Mouse (Mus musculus) macrophage (primary cell): ENCODE results near the gene Sel1l. TPM values are rescaled to one million over a fixed set of nuclear protein-coding genes. Genes with fewer than 3 reads are reported as not detected.
"Not testable (repeated sequence)": the region's sequence is repeated elsewhere in the genome, so short reads cannot be mapped to it uniquely, and the experiment has no call there.

Experiments
- H3K27ac ChIP-seq: fragments of 350-480 bp; formaldehyde crosslinking; 2 replicates; pipeline ENCODE4 v1.9.0; 2021
- H3K36me3 ChIP-seq: fragments of 350-480 bp; formaldehyde crosslinking; 2 replicates; pipeline ENCODE4 v1.9.0; 2021; ENCODE audit errors: inconsistent target
- H3K4me3 ChIP-seq: fragments of 350-480 bp; formaldehyde crosslinking; 2 replicates; pipeline ENCODE4 v1.9.0; 2021; ENCODE audit errors: inconsistent target
- H3K79me2 ChIP-seq: fragments of 350-480 bp; formaldehyde crosslinking; 2 replicates; pipeline ENCODE4 v1.9.0; 2021; ENCODE audit errors: inconsistent target
- WGBS: methylation state at CpG from one replicate; pipeline ENCODE4 v1.1.7; 2026; ENCODE audit warnings: inconsistent platforms; ENCODE audit not compliant: missing documents; 5-methylcytosine and 5-hydroxymethylcytosine counted together
- polyA plus RNA-seq: library from polyadenylated mRNA; stranded (reverse); fragments of 250-400 nt; gene quantifications from 3 replicates; pipeline ENCODE4 v1.2.4, GENCODE M21; 2018; ENCODE audit warnings: inconsistent platforms

The Sel1l gene
- polyA plus RNA-seq, 1 experiment from 2014 or later = 76.5 TPM

DNA sequence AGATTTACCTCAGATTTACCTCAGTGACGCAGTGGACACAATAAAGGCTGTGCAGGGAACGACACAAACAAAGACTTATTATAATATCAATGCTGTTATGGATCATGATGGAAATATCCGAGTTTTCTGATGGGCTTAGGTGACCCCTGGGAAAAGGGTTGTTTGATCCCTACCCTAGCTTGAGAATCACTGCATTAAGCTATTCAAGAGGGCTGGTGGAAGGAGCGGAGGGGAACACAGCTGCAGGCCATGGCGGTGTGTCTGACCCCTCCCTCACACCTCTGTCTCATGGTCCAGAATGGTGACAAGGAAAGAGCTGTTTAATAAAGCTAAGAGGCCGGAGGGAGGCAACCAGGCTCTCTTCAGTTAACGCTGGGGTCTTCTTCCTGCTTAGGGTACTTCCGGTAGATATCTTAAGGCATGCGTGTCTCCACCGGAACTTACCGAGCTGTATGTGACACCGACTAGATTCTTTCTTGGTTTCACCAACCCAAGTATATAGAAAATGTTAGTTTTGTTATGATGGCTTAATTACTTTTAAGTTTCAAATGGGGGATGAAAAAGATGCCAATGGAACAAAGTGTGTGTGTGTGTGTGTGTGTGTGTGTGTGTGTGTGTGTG lies 46.3 kb downstream of the Sel1l start:
- Histone ChIP-seq H3K27ac (no peak overlapping the region), H3K4me3 (no peak overlapping the region)
- WGBS = 97% methylated on average over 11 of the region's 12 CpGs

DNA sequence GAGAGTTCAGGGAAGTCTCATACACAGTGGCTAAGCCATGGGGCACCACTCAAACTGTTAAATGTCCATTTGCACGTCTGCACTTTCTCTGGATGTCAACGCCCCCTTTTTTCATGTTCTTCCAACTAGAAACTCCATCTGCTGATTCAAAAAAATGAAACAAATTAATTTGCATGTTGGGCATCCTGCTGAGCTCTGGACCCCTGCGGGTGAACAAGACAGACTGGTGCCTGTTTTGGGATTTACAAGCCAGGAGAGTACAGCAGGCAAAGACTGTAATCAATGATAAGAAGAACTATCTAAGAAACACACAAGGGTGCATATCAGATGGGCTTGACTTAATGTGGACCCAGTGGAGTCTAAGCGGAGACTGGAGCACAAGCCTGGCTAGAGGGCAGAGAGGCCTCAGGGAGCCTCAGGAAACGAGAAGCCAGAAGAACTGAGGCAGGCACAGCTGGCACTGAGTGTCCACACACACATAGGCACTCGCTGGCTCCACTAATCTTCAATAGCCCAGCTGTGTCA lies 48.0 kb downstream of the Sel1l start:
- Histone ChIP-seq H3K79me2 (no peaks in the 10 kb centered on the region), H3K27ac (no peak overlapping the region), H3K4me3 (no peak overlapping the region), H3K36me3 (no peaks in the 10 kb centered on the region)
- WGBS = 91% methylated on average over 6 of the region's 6 CpGs

More for the DNA sequence above, 46.3 kb downstream of the Sel1l start:
- Histone ChIP-seq H3K79me2 (no peaks in the 10 kb centered on the region), H3K36me3 (peaks cover 4% of the 10 kb centered on the region; the same call in 1 of the 2 replicates)

DNA sequence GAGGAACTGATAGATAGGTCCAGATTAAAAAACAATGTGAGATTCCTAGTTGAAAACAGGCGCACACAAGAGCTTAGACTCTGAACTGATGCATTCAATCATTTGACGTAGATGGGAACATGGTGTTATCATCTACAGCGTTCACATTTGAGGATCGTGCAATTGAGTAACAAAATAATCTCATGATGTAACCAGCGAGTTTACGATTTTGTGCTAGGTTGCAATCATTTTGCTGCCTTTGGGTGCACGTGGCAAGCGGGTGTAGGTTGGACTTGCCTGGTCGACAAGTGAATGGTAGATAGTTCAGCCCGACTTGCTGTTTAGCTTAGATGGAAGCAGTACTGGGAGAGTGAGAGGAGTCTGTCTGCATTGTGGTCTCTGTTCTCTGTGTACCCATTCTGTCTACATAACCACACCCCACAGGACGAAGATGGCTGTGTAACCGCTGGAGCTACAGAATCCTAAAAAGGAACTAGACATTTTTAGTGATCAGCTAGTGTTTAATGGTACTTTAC lies 49.1 kb downstream of the Sel1l start:
- no peaks in the 10 kb centered on the region for H3K79me2 ChIP-seq
- no peak overlapping the region for H3K27ac ChIP-seq
- H3K4me3 ChIP-seq = no peak overlapping the region
- WGBS = 53% methylated on average over 12 of the region's 12 CpGs
- no peaks in the 10 kb centered on the region for H3K36me3 ChIP-seq

DNA sequence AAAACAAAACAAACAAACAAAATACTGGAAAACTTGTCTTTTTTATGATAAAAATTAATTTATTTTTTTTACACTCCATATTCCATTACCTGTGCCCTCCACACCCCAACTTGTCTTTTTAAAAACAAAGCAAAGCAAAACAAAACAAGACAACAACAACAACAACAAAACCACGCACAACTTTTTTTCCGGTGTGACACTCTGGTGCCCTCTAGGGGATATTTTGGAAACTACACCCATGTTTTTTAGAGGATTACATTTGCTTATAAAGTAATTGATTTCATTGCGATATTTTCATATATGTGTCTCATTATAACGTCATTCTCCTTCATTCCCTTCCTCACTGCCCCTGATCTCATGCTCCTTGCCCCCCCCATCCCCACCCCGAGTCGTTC lies 49.6 kb downstream of the Sel1l start:
- Histone ChIP-seq H3K27ac (no peak overlapping the region), H3K36me3 (no peaks in the 10 kb centered on the region), H3K4me3 (no peak overlapping the region), H3K79me2 (no peaks in the 10 kb centered on the region)
- WGBS = 11% methylated on average over 6 of the region's 6 CpGs

DNA sequence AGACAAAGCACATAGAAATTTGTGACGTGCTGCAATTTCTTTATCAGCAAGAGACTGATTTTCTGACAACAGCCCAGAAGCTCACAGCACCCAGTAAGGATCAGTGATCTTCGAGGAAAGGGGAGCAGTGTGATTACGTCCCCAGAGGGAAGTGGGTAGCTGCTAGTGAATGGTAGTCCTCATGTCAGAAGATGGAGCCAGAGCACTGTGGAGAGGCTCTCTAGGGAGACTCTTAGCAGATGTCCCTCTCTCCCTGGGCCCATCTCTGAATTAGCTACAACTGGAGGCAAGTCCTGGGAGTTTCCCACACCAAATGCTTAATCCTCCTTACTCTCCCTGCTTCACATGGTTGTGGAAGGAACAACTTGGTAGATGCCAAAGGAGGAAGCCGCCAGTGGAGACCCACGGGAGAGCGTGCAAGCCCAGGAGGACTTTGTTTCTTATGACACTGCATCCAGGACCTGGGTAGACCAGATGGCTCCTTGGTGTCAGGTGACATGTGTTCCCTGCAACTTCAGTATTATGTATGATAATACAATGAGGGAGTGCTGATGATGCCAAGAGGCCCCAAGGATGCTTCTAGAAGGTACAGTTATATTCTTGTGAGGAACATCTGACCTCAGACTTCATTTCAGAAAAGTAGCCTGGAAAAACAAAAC lies 50.1 kb downstream of the Sel1l start:
- Histone ChIP-seq H3K79me2 (no peaks in the 10 kb centered on the region), H3K4me3 (no peak overlapping the region), H3K36me3 (no peaks in the 10 kb centered on the region), H3K27ac (no peak overlapping the region)
- 74% methylated on average over 6 of the region's 6 CpGs for WGBS

DNA sequence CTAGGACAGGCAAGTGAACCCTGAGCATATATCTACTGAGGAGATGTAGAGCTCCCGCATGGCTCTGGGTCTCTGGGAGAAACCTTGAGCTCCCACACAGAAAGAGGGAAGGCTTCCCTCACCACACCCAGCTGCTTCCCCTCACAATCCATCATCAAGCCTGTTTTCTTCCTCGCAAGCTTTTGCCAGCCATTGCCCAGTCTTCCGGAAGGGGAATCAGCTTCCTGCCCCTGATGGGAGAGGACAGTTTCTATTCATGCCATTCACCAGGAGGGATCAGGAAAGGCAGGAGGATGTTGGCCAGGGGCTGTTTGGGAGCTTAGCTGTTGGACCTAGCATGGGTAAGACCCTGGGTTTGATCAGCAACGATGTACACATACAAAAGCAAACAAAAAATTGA lies 52.2 kb downstream of the Sel1l start:
- no peak overlapping the region for H3K4me3 ChIP-seq
- H3K79me2 ChIP-seq = no peaks in the 10 kb centered on the region
- no peaks in the 10 kb centered on the region for H3K36me3 ChIP-seq
- no peak overlapping the region for H3K27ac ChIP-seq
- 80% methylated on average over 4 of the region's 4 CpGs for WGBS

DNA sequence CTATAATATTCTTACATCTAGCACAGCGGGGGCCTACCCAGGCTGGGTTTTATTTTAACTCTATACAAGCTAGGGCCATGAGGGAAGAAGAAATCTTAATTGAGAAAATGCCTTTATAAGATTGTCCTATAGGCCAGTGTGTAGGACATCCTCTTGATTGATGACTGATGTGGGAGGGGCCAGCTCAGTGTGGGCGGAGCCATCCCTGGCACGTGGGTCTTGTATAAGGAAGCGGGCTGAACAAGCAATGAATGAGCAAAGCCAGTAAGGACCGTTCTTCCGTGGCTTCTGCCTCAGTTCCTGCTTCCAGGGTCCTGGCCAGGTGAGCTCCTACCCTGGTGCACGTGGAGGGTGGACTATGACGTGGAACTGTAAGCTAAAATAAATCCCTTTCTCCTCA lies 55.7 kb downstream of the Sel1l start:
- H3K79me2 ChIP-seq = no peaks in the 10 kb centered on the region
- 81% methylated on average over 8 of the region's 8 CpGs for WGBS
- no peaks in the 10 kb centered on the region for H3K36me3 ChIP-seq
- no peak overlapping the region for H3K27ac ChIP-seq
- no peak overlapping the region for H3K4me3 ChIP-seq

DNA sequence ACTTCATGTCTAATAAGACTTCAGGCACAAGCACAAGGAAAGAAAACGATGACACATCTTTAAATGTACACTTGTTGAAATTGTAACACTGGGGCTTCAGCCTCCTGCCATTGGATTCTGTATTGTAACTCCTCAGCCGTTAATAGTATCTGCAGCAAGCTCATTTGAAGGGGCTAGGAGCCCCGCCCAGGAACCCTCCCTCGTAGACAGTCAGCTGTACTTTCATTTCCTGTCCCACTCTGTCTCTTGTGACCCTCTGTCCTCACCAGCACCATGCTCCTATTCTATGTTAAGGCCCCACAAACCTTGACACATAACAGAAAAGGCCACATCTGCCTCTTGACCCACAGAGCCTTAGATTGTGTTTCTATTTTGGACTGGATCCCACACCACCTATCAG lies 57.1 kb downstream of the Sel1l start:
- H3K27ac ChIP-seq = no peak overlapping the region
- H3K79me2 ChIP-seq = no peaks in the 10 kb centered on the region
- WGBS = 67% methylated on average over 4 of the region's 4 CpGs
- H3K36me3 ChIP-seq = no peaks in the 10 kb centered on the region
- H3K4me3 ChIP-seq = no peak overlapping the region

DNA sequence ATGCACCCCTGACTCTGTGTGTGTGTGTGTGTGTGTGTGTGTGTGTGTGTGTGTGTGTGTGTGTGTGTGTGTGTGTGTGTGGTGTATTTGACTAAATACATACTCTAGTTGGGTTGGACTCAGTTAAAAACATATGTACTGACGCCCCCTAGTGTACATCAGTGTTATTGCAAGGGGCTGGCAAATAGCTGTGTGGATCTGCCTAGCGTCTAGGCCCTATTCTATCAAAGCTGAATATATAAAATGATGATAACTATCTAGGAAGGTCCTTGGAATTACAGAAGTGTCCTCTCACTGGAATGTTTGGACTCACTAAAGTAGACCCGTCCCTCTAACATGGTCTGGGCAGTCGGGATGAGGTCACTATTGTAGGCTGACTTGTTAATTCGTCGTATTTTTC lies 59.2 kb downstream of the Sel1l start:
- WGBS = 75% methylated on average over 5 of the region's 6 CpGs
- Histone ChIP-seq H3K36me3 (no peaks in the 10 kb centered on the region), H3K27ac (no peak overlapping the region), H3K79me2 (no peaks in the 10 kb centered on the region), H3K4me3 (no peak overlapping the region)

DNA sequence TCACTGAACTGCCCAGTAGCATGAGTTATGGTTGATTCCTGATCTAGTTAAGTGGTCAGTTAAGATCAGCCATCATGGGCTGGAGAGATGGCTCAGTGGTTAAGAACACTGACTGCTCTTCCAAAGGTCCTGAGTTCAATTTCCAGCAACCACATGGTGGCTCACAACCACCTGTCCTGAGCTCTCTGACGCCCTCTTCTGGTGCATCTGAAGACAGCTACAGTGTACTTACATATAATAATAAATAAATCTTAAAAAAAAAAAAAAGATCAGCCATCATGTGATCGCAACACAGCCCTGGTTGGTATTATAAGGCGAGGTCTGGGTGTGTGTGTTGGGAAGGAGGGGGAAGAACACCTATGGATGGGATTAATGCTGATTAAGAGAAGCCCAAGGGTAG lies 60.5 kb downstream of the Sel1l start:
- WGBS = 71% methylated on average over 3 of the region's 3 CpGs
- not testable (repeated sequence) for H3K36me3 ChIP-seq, H3K79me2 ChIP-seq, H3K27ac ChIP-seq, H3K4me3 ChIP-seq

DNA sequence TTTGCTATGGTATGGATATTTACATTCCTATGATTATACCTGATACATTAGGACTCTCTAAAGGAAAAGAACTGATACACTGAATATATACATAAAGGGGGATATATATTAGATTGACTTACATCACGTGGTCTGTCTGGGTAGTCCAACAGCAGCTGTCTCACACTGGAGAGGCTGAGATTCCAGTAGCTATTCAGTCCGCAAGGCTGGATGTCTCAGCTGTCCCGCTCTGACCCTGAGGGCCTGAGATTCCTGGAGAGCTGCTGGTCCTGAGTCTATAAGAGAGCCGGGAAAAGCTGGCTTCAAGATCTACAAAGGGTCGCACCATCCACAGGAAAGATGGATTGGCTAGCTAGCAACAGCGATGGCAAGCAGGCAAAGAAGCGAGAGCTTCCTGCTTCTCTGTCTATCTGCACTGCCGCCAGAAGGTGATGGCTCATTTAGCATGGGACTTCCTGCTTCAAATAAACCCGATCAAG lies 61.0 kb downstream of the Sel1l start, which contains the start of gene Ston2:
Ston2 (minus strand) TSS at position 429 of the 479 bp plus-strand sequence.
- no peak within 1 kb of the TSS for H3K27ac ChIP-seq
- no peaks in the 10 kb centered on the region for H3K36me3 ChIP-seq
- no peaks in the 10 kb centered on the region for H3K79me2 ChIP-seq
- no peak within 1 kb of the TSS for H3K4me3 ChIP-seq
- 73% methylated on average over 9 of the region's 9 CpGs for WGBS

DNA sequence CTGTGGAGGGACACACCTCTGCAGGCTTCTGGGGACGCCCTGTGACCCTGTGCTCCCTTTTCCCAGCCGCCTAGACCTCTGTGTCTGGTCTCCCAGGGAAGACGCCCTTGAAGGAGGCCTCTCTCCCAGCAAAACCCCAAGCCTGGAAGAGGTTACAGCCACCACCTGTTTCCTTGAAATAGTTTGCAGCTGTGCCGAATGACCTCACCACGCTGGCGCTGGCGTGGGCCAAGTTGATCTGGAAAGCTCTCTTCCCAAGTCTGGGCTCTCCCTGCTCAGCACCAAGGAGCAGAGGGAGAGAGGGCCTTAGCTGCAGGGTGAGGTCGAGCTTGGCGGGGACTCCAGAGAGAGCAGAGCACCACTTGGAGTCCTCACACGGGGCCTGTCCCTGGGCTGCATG lies 62.6 kb downstream of the Sel1l start:
- Histone ChIP-seq H3K27ac (no peak overlapping the region), H3K36me3 (no peaks in the 10 kb centered on the region), H3K4me3 (no peak overlapping the region), H3K79me2 (no peaks in the 10 kb centered on the region)
- 74% methylated on average over 10 of the region's 10 CpGs for WGBS

DNA sequence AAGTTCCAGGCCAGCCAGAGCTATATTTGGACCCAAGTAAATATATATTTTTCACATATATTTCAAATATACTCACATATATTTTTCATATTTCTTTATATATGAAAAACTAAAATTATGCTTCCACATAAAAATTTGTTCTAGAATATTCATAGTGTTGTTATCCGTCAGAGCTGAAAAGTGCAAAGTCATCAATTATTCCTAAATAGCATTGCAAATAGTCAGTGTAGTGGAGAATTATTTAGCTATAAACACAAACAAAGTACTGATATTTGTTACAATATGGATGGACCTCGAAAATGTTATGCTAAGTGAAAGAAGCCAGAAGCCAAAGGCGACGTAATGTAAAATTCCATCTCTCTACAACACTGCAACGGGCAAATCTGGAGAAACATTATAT lies 67.5 kb downstream of the Sel1l start:
- 93% methylated on average over 5 of the region's 5 CpGs for WGBS
- H3K36me3 ChIP-seq = no peaks in the 10 kb centered on the region
- H3K4me3 ChIP-seq = no peak overlapping the region
- no peak overlapping the region for H3K27ac ChIP-seq
- no peaks in the 10 kb centered on the region for H3K79me2 ChIP-seq

DNA sequence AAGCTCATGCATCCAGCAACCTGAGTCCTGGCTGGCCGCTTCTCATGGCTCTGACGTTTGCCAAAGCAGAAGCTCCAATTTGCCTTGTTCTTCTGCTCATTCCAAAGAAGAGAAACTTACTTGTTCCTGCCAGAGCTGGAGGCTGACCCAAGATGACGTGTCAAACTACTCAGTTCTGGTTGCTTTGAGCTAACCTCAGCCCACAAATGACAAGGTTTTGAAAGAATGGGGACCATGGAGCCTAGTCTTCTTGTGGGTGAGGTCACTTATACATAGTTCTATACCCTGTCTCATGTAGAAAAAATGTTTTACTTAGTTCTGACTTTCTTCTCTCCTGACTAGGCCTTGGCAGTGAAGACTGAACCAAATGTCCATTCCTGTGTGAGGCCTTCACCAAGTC lies 68.4 kb downstream of the Sel1l start:
- H3K79me2 ChIP-seq = no peaks in the 10 kb centered on the region
- 87% methylated on average over 3 of the region's 3 CpGs for WGBS
- no peak overlapping the region for H3K4me3 ChIP-seq
- H3K27ac ChIP-seq = no peak overlapping the region
- H3K36me3 ChIP-seq = no peaks in the 10 kb centered on the region

DNA sequence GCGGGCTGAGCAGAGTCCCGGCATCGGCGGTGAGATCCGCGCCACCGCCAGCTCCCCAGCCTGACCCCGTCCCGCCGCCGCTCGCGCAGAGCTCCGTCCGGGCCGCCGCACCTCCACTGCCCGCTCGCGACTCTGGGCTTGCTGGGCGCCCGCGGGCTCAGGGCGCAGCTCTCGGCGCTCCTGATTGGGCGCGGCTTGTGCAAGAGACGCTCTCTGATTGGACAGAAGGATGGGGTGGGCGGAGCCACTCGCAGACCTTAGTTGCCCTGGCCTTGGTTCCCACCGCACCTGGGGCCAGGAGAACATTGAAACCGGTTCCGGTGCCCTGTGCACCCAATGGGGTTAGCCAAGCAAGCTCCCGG lies 70.0 kb downstream of the Sel1l start:
- H3K27ac ChIP-seq = no peak overlapping the region
- H3K36me3 ChIP-seq = no peaks in the 10 kb centered on the region
- H3K4me3 ChIP-seq = no peak overlapping the region
- WGBS = 0% methylated on average over 34 of the region's 35 CpGs
- no peaks in the 10 kb centered on the region for H3K79me2 ChIP-seq
